Mouse (Mus musculus): Measurements from ENCODE around the gene Rps27l.

DNA sequence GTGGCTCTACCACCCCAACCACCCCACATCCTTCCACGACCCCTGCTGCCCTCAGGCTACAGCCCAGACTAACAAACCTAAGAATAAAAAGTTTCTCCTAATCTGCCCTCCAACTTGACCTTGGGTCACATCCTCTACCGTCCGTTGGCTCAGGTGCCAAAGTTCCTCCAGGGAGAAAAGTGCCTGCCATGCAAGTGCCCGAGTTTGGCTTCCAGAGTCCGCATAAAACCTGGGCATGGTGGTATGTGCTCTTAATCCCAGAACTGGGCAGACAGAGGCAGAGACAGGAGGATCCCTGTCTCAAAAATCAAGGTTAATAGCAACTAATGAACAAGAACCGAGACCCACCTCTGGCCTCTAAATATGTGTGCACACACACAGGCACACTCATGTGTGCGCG lies 38.8 kb upstream of the Rps27l start:
- no peak for TF ChIP-seq CTCF (conservative IDR thresholded peaks at IDR 0.05; ENCODE audit: low read length)
- TF ChIP-seq NANOG (IDR thresholded peaks at IDR 0.05; ENCODE audit: borderline replicate concordance, low read length): no peak
